Mouse (Mus musculus): ENCODE data around the gene Car3. TPM values are rescaled to one million over a fixed set of nuclear protein-coding genes. Genes with fewer than 3 reads are reported as not detected.
A peak's percentile ranks its signal among the peaks of the same experiment; 100 is the strongest.

The Car3 gene
- polyA plus RNA-seq, 1 experiment: 2.6 TPM

DNA sequence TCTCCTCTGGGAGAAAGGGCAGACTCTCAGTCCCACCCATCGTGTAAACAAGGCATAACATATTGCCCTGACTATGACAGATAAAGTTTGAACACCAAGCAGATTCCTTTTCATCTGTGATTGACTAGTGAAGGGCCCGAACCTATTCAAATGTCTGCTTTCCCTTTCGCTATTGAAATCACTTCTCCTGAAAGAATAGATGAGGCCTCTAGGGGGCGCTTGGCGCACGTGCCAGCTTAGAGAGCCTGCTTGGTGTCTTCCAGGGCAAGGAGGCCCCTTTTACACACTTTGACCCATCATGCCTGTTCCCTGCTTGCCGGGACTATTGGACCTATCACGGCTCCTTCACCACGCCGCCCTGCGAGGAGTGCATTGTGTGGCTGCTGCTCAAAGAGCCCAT lies 6.5 kb downstream of the Car3 start:
- Histone ChIP-seq H3K36me3 (ENCODE audit: control insufficient read depth, insufficient read depth, low read length, poor library complexity, severe bottlenecking) (no peaks in the 10 kb centered on the region), H3K4me3 (ENCODE audit: low read depth, low read length) (no peak overlapping the region), H3K27ac (ENCODE audit: insufficient read depth, low read length) (no peak overlapping the region), H3K9me3 (replicated peaks; ENCODE audit: control insufficient read depth, insufficient read depth, low read length, poor library complexity, severe bottlenecking) (no peaks in the 10 kb centered on the region), H3K9ac (ENCODE audit: low read depth, poor library complexity, severe bottlenecking) (no peak overlapping the region), H3K27me3 (ENCODE audit: control insufficient read depth, insufficient read depth, low read length, poor library complexity, severe bottlenecking) (no peaks in the 10 kb centered on the region), H3K4me1 (ENCODE audit: control insufficient read depth, insufficient read depth, low read length) (no peaks in the 10 kb centered on the region)
- peak; percentile 68 for TF ChIP-seq CTCF (IDR thresholded peaks at IDR 0.05; ENCODE audit: low read depth, low read length)
- no peak for TF ChIP-seq POLR2A (IDR thresholded peaks at IDR 0.05; ENCODE audit: insufficient read depth, low read length)
- no peak for TF ChIP-seq EP300 (IDR thresholded peaks at IDR 0.05; ENCODE audit: insufficient read depth, low read depth, low read length)

DNA sequence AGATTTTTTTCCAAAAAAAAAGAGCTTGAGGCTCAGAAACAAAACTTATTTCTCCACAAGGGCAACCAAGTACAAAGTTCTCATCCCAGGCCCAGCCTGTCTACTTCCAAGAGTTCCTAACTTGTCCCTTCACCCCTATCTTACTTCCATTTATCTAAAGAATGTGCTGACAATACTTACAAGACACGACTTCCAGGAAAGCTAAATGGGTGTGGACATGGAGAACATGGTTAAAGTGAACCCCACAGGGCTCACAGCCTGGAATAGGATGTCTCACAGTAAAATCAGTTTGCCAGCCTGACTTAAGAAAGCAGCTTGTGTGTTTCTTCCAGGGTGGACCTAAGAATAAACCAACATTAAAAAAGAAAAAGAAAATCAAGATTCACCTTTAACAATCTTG lies 7.2 kb downstream of the Car3 start:
- TF ChIP-seq POLR2A (IDR thresholded peaks at IDR 0.05; ENCODE audit: insufficient read depth, low read length) (no peak), CTCF (IDR thresholded peaks at IDR 0.05; ENCODE audit: low read depth, low read length) (no peak), EP300 (IDR thresholded peaks at IDR 0.05; ENCODE audit: insufficient read depth, low read depth, low read length) (no peak)
- H3K4me3 ChIP-seq (ENCODE audit: low read depth, low read length): no peak overlapping the region
- no peaks in the 10 kb centered on the region for H3K36me3 ChIP-seq (ENCODE audit: control insufficient read depth, insufficient read depth, low read length, poor library complexity, severe bottlenecking)
- no peaks in the 10 kb centered on the region for H3K9me3 ChIP-seq (replicated peaks; ENCODE audit: control insufficient read depth, insufficient read depth, low read length, poor library complexity, severe bottlenecking)
- no peaks in the 10 kb centered on the region for H3K4me1 ChIP-seq (ENCODE audit: control insufficient read depth, insufficient read depth, low read length)
- H3K27me3 ChIP-seq (ENCODE audit: control insufficient read depth, insufficient read depth, low read length, poor library complexity, severe bottlenecking): no peaks in the 10 kb centered on the region
- no peak overlapping the region for H3K27ac ChIP-seq (ENCODE audit: insufficient read depth, low read length)
- no peak overlapping the region for H3K9ac ChIP-seq (ENCODE audit: low read depth, poor library complexity, severe bottlenecking)

DNA sequence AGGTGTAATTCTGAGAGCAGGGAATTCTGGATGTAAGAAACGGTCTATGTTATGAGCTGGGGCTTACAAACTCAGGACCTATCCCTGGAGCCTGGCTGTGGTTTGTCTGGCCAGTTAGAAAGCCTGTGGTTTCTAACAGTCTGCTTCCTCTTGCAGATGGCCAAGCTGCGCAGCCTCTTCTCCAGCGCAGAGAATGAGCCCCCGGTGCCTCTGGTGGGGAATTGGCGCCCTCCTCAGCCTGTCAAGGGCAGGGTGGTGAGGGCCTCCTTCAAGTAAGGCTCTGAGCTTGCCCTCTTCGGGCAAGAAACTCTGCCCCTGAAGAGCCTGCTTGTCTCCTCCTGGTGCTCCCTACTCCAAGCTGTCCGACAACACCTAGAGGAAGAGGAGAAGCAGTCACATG lies 8.1 kb downstream of the Car3 start:
- Histone ChIP-seq H3K4me3 (ENCODE audit: low read depth, low read length) (no peak overlapping the region), H3K27ac (ENCODE audit: insufficient read depth, low read length) (no peak overlapping the region), H3K4me1 (ENCODE audit: control insufficient read depth, insufficient read depth, low read length) (no peaks in the 10 kb centered on the region), H3K27me3 (ENCODE audit: control insufficient read depth, insufficient read depth, low read length, poor library complexity, severe bottlenecking) (no peaks in the 10 kb centered on the region), H3K36me3 (ENCODE audit: control insufficient read depth, insufficient read depth, low read length, poor library complexity, severe bottlenecking) (no peaks in the 10 kb centered on the region), H3K9me3 (replicated peaks; ENCODE audit: control insufficient read depth, insufficient read depth, low read length, poor library complexity, severe bottlenecking) (no peaks in the 10 kb centered on the region), H3K9ac (ENCODE audit: low read depth, poor library complexity, severe bottlenecking) (no peak overlapping the region)
- TF ChIP-seq CTCF (IDR thresholded peaks at IDR 0.05; ENCODE audit: low read depth, low read length) (peak; percentile 41), POLR2A (IDR thresholded peaks at IDR 0.05; ENCODE audit: insufficient read depth, low read length) (no peak)

DNA sequence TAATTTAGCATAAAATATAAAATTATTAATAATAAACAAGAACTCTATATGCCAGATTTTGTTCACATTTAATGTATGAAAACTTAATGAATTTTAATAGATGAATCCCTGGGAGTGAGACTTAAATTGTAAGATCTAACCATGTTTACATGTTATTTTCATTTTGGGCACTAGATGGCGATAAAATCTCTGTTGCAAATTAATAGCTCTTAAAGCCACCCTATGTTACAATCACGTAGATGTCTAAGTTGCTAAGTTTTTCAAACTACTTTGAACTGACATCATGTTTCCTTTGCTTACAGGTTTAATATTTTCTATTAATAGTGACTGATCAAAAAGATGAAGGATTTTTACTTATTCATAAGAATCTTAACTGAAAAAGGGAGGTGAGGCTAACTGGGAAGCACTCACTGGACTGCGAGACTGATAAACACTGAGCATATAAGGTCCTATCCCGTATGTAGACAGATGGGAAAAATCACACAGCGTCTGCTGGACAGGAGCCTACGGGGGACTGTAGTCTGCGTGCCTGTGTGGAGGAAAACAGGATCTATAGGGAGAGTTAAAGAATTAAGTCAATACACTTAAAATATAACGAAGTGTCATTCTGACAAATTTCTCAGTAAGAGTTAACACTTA lies 11.2 kb downstream of the Car3 start:
- no peak overlapping the region for H3K27ac ChIP-seq (ENCODE audit: insufficient read depth, low read length)
- no peaks in the 10 kb centered on the region for H3K9me3 ChIP-seq (replicated peaks; ENCODE audit: control insufficient read depth, insufficient read depth, low read length, poor library complexity, severe bottlenecking)
- no peak overlapping the region for H3K4me3 ChIP-seq (ENCODE audit: low read depth, low read length)
- no peaks in the 10 kb centered on the region for H3K36me3 ChIP-seq (ENCODE audit: control insufficient read depth, insufficient read depth, low read length, poor library complexity, severe bottlenecking)
- no peaks in the 10 kb centered on the region for H3K27me3 ChIP-seq (ENCODE audit: control insufficient read depth, insufficient read depth, low read length, poor library complexity, severe bottlenecking)
- TF ChIP-seq POLR2A (IDR thresholded peaks at IDR 0.05; ENCODE audit: insufficient read depth, low read length): no peak
- TF ChIP-seq CTCF (IDR thresholded peaks at IDR 0.05; ENCODE audit: low read depth, low read length): peak; percentile 11
- no peak overlapping the region for H3K9ac ChIP-seq (ENCODE audit: low read depth, poor library complexity, severe bottlenecking)
- H3K4me1 ChIP-seq (ENCODE audit: control insufficient read depth, insufficient read depth, low read length): no peaks in the 10 kb centered on the region

DNA sequence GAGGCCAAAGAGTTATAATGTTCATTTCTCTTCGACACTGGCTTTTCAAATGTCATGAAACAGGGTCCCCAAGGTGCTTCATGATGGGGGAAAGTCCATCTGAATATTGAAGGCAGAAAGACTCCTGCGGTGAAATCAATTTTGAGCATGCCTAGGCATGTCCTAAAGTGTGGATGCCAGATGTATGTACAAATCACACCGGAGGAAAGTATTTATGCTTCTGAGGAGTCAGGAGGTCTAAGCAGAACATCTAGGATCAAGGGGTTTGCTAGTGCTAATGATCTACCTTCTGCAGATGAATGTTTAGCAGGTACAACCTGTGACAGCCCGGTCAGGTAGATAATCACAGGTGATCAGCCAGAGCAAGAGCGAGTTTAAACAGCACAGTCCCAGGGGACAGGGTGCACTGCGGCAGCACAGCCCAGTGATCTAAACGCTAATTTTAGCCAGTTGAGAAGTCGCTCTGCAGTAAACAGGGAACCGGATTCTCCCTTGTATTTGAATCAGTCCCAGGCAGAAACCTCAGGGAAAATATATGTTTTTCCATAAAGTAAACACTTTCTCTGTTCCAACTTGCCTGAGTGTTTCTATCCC lies 13.1 kb downstream of the Car3 start:
- Histone ChIP-seq H3K4me3 (ENCODE audit: low read depth, low read length) (no peak overlapping the region), H3K4me1 (ENCODE audit: control insufficient read depth, insufficient read depth, low read length) (no peaks in the 10 kb centered on the region), H3K36me3 (ENCODE audit: control insufficient read depth, insufficient read depth, low read length, poor library complexity, severe bottlenecking) (no peaks in the 10 kb centered on the region), H3K27me3 (ENCODE audit: control insufficient read depth, insufficient read depth, low read length, poor library complexity, severe bottlenecking) (no peaks in the 10 kb centered on the region), H3K9me3 (replicated peaks; ENCODE audit: control insufficient read depth, insufficient read depth, low read length, poor library complexity, severe bottlenecking) (no peaks in the 10 kb centered on the region), H3K27ac (ENCODE audit: insufficient read depth, low read length) (no peak overlapping the region; the same call in 1 of the 2 replicates), H3K9ac (ENCODE audit: low read depth, poor library complexity, severe bottlenecking) (no peak overlapping the region)
- TF ChIP-seq EP300 (IDR thresholded peaks at IDR 0.05; ENCODE audit: insufficient read depth, low read depth, low read length): no peak
- TF ChIP-seq CTCF (IDR thresholded peaks at IDR 0.05; ENCODE audit: low read depth, low read length): no peak
- TF ChIP-seq POLR2A (IDR thresholded peaks at IDR 0.05; ENCODE audit: insufficient read depth, low read length): no peak

DNA sequence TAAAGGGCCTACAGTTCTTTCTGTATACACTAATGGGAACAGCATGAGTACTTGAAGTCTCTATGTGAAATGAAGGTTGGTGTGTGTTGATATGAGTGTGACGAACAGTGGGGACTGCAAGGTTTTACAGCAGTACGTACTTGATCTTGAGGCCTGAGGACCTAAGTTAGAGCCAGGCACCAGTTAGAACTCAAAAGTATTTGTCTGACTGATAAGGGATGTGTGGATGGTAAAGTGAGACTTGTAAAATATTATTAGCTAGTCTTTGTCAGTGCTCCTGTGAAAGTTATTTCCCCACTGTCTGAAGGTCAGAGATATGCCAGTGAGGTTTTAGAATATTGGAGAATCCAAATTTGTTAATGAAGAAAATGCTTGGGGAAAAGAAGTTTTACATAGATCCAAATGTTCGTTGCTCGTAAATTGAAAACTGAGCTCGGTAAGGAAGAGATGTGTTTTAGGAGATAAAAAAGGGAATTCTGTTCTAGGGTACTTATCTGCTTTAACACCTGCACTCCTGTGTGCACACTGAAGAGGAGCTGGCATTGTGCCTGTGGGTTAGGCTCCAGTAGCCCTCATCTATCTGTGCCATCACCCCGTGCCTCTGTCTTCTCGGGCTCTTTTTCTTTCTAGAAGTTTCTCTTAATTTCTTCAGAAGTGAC lies 14.1 kb downstream of the Car3 start:
- Histone ChIP-seq H3K27me3 (ENCODE audit: control insufficient read depth, insufficient read depth, low read length, poor library complexity, severe bottlenecking) (no peaks in the 10 kb centered on the region), H3K36me3 (ENCODE audit: control insufficient read depth, insufficient read depth, low read length, poor library complexity, severe bottlenecking) (no peaks in the 10 kb centered on the region), H3K27ac (ENCODE audit: insufficient read depth, low read length) (no peak overlapping the region), H3K9ac (ENCODE audit: low read depth, poor library complexity, severe bottlenecking) (no peak overlapping the region), H3K4me1 (ENCODE audit: control insufficient read depth, insufficient read depth, low read length) (no peaks in the 10 kb centered on the region), H3K9me3 (replicated peaks; ENCODE audit: control insufficient read depth, insufficient read depth, low read length, poor library complexity, severe bottlenecking) (no peaks in the 10 kb centered on the region), H3K4me3 (ENCODE audit: low read depth, low read length) (no peak overlapping the region)
- no peak for TF ChIP-seq POLR2A (IDR thresholded peaks at IDR 0.05; ENCODE audit: insufficient read depth, low read length)
- TF ChIP-seq EP300 (IDR thresholded peaks at IDR 0.05; ENCODE audit: insufficient read depth, low read depth, low read length): no peak
- TF ChIP-seq CTCF (IDR thresholded peaks at IDR 0.05; ENCODE audit: low read depth, low read length): no peak

Measured in ES-Bruce4 (cell line).